Mouse (Mus musculus) heart, embryonic 14.5 days (tissue): Measurements from ENCODE around the gene Cyp2d10. TPM values are rescaled to one million over a fixed set of nuclear protein-coding genes. Genes with fewer than 3 reads are reported as not detected.
"Not testable (repeated sequence)": the region's sequence is repeated elsewhere in the genome, so short reads cannot be mapped to it uniquely, and the experiment has no call there.

Source experiments
- ATAC-seq: fragments of 200-750 bp; cut with Nextera tagmentation; 2 replicates; pipeline ENCODE4 v1.8.0; 2017; ENCODE audit warnings: low read depth, moderate TSS enrichment; ENCODE audit not compliant: insufficient number of reproducible peaks, insufficient read depth, low FRiP score
- H3K27ac ChIP-seq, 2 experiments: fragments of 200-500 bp in 1 of 2; fragments of 300-500 bp in 1 of 2; sonication (generic) in 1 of 2; replicated peaks in 1 of 2; 2 replicates each; pipeline ENCODE4 v1.5.1; 2012 to 2014; ENCODE audit warnings: low read depth in 2 of 2, low read length in 2 of 2, control low read depth in 1 of 2, mild to moderate bottlenecking in 1 of 2, mixed read lengths in 1 of 2; ENCODE audit not compliant: control insufficient read depth in 1 of 2, insufficient read depth in 1 of 2
- H3K27me3 ChIP-seq: fragments of 300-500 bp; sonication (generic); 2 replicates; pipeline ENCODE4 v1.6.1; 2014; ENCODE audit warnings: mild to moderate bottlenecking, low read length, control low read depth; ENCODE audit not compliant: control insufficient read depth, insufficient read depth
- H3K36me3 ChIP-seq: fragments of 300-500 bp; sonication (generic); 2 replicates; pipeline ENCODE4 v1.6.1; 2014; ENCODE audit warnings: mild to moderate bottlenecking, control low read depth, low read length, mixed read lengths; ENCODE audit not compliant: control insufficient read depth, insufficient read depth
- H3K4me1 ChIP-seq, 2 experiments: fragments of 200-500 bp in 1 of 2; fragments of 300-500 bp in 1 of 2; sonication (generic) in 1 of 2; 2 replicates each; pipeline ENCODE4 v1.6.1; 2012 to 2014; ENCODE audit warnings: low read length in 2 of 2, control low read depth in 1 of 2, mixed read lengths in 1 of 2; ENCODE audit not compliant: control insufficient read depth in 2 of 2, insufficient read depth in 2 of 2
- H3K4me2 ChIP-seq: fragments of 300-500 bp; sonication (generic); 2 replicates; pipeline ENCODE4 v1.6.1; 2014; ENCODE audit warnings: mild to moderate bottlenecking, low read length
- H3K4me3 ChIP-seq, 2 experiments: fragments of 200-500 bp in 1 of 2; fragments of 300-500 bp in 1 of 2; sonication (generic) in 1 of 2; 2 replicates each; pipeline ENCODE4 v1.5.1; 2012 to 2014; ENCODE audit warnings: low read length in 2 of 2, mild to moderate bottlenecking in 2 of 2, control low read depth in 1 of 2, low read depth in 1 of 2, moderate library complexity in 1 of 2; ENCODE audit not compliant: control insufficient read depth in 1 of 2, insufficient read depth in 1 of 2
- H3K9ac ChIP-seq: fragments of 300-500 bp; sonication (generic); 2 replicates; pipeline ENCODE4 v1.6.1; 2014; ENCODE audit warnings: mild to moderate bottlenecking, low read length
- H3K9me3 ChIP-seq: fragments of 300-500 bp; sonication (generic); 2 replicates; pipeline ENCODE4 v1.6.1; 2016; ENCODE audit warnings: low read length, control low read depth; ENCODE audit not compliant: control insufficient read depth
- WGBS: fragments of 180-500 bp; shearing (Covaris S2); extraction: QIAGEN DNeasy Blood & Tissue Kit; methylation state at CpG from one replicate; pipeline ENCODE4 v1.1.7; 2014; 5-methylcytosine and 5-hydroxymethylcytosine counted together
- polyA plus RNA-seq: library from polyadenylated mRNA; unstranded; fragments of >200 nt; fragmentation: Nextera tagmentation; extraction: Ambion mirVana; gene quantifications from 2 replicates; pipeline ENCODE4 v1.2.1, GENCODE M21; 2014

Cyp2d10 gene
- polyA plus RNA-seq = not detected in 2 replicates

DNA sequence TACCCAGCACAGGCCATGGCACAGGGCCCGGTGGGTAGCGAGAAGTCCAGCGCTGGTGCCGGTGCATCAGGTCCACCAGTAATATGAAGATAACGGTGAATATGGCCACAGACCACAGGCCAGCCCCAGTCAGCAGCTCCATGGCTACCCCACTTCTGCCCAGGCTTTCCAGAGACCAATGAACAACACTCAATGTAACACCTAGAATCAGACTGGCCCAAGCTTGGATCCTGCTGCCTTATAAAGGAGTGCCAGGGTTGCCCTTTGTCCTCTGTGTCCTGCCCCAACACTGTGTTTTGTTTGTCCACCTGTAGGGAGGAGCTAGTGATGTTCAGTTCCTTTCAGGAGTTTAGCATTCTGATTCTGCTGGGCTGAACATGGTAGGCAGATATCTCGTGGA lies at the start of gene Cyp2d10:
Cyp2d10 (minus strand) TSS at position 215 of the 400 bp plus-strand sequence.
- no peaks in the 10 kb centered on the region for H3K36me3 ChIP-seq
- H3K9ac ChIP-seq = no peak within 1 kb of the TSS
- no peaks in the 10 kb centered on the region for H3K27me3 ChIP-seq
- ATAC-seq = no peak
- no peaks in the 10 kb centered on the region for H3K4me1 ChIP-seq
- no peak within 1 kb of the TSS for H3K4me3 ChIP-seq
- WGBS = 89% methylated on average over 6 of the region's 6 CpGs
- no peak within 1 kb of the TSS for H3K4me2 ChIP-seq
- H3K9me3 ChIP-seq = no peaks in the 10 kb centered on the region
- H3K27ac ChIP-seq = no peak within 1 kb of the TSS

- H3K36me3 ChIP-seq, H3K9me3 ChIP-seq, H3K4me1 ChIP-seq, H3K27me3 ChIP-seq, ATAC-seq, H3K9ac ChIP-seq, H3K4me3 ChIP-seq, H3K27ac ChIP-seq, H3K4me2 ChIP-seq: not testable (repeated sequence)
- WGBS = 79% methylated on average over 6 of the region's 6 CpGs
Measured at GRCm38 (mm10) chr15:82456086-82456790, 49.2 kb upstream of the Cyp2d10 start.

- WGBS = 68% methylated on average over 6 of the region's 6 CpGs
- ATAC-seq = not testable (repeated sequence)
Measured at GRCm38 (mm10) chr15:82453501-82453900, 46.5 kb upstream of the Cyp2d10 start.

GRCm38 (mm10) chr15:82452133-82452532 lies 45.1 kb upstream of the Cyp2d10 start:
- H3K4me3 ChIP-seq, H3K9me3 ChIP-seq, H3K4me1 ChIP-seq, ATAC-seq, H3K27ac ChIP-seq, H3K27me3 ChIP-seq, H3K9ac ChIP-seq, H3K36me3 ChIP-seq, H3K4me2 ChIP-seq: not testable (repeated sequence)
- 84% methylated on average over 1 of the region's 1 CpGs for WGBS

More at GRCm38 (mm10) chr15:82453501-82453900, 46.5 kb upstream of the Cyp2d10 start:
- not testable (repeated sequence) for H3K9ac ChIP-seq, H3K4me1 ChIP-seq, H3K27ac ChIP-seq, H3K4me3 ChIP-seq, H3K9me3 ChIP-seq, H3K4me2 ChIP-seq, H3K36me3 ChIP-seq, H3K27me3 ChIP-seq

DNA sequence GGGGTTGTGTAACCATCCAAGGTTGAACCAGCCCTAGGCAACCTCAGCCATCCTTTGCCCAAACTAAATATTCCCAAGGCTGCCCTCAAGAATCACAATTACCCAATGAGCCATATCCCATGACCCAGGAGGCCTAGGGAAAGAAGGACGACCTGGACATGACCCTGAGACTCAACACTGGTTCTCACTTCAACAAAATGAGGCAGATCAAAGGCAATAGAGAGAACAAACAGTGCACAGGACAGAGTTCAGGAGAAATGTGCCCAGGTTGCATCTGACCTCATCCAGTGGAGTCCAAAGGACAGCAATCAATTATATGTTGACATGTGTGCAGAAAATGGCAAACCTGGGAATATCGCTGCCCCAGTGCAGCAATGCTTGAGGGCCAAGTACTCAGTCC lies 43.0 kb upstream of the Cyp2d10 start:
- H3K4me2 ChIP-seq, H3K27me3 ChIP-seq, ATAC-seq, H3K9ac ChIP-seq, H3K4me1 ChIP-seq, H3K9me3 ChIP-seq, H3K4me3 ChIP-seq, H3K36me3 ChIP-seq, H3K27ac ChIP-seq: not testable (repeated sequence)
- WGBS = 68% methylated on average over 2 of the region's 2 CpGs

DNA sequence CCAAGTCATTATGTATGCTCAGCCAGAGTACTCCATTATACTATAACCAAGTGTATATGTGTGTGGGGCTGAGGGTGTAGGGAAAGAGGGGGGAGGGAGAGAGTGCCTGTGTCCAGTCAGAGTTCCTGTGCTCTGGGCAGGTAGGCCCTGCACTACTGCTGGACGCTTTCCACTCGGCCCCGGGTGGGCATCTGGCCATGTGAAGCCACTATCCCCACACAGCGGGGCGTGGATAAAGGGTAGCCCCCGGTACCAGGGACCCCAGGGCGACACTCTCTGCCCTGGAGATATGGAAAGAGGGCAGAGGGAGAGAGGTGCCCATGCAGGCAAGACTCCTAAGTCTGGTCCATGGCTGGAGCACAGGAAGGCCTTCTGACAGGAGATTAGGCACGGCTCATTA lies 38.2 kb upstream of the Cyp2d10 start:
- no peaks in the 10 kb centered on the region for H3K36me3 ChIP-seq
- H3K9ac ChIP-seq = no peak overlapping the region
- no peaks in the 10 kb centered on the region for H3K9me3 ChIP-seq
- 78% methylated on average over 8 of the region's 8 CpGs for WGBS
- H3K27me3 ChIP-seq = no peaks in the 10 kb centered on the region
- H3K4me2 ChIP-seq = no peak overlapping the region
- ATAC-seq = no peak
- H3K4me1 ChIP-seq = no peaks in the 10 kb centered on the region
- no peak overlapping the region for H3K27ac ChIP-seq
- H3K4me3 ChIP-seq = no peak overlapping the region

GRCm38 (mm10) chr15:82443658-82444057 lies 36.7 kb upstream of the Cyp2d10 start:
- Histone ChIP-seq H3K27me3 (no peaks in the 10 kb centered on the region), H3K9ac (no peak overlapping the region), H3K36me3 (no peaks in the 10 kb centered on the region), H3K4me1 (no peaks in the 10 kb centered on the region), H3K27ac (no peak overlapping the region), H3K4me2 (no peak overlapping the region), H3K4me3 (no peak overlapping the region), H3K9me3 (no peaks in the 10 kb centered on the region)
- ATAC-seq = no peak
- WGBS = 77% methylated on average over 3 of the region's 3 CpGs
